Mouse (Mus musculus) gastrocnemius, adult 2 months (tissue): ENCODE results near the gene Ifnl3. TPM values are rescaled to one million over a fixed set of nuclear protein-coding genes. Genes with fewer than 3 reads are reported as not detected.
A peak's percentile ranks its signal among the peaks of the same experiment; 100 is the strongest.

Experiments
- DNase-seq: peaks from one replicate; pipeline ENCODE4 v3.0.0; 2022
- H3K27ac ChIP-seq: fragments of 200-600 bp; 2 replicates; pipeline ENCODE4 v1.8.1; 2022; ENCODE audit warnings: mild to moderate bottlenecking
- H3K4me3 ChIP-seq: fragments of 200-600 bp; 2 replicates; pipeline ENCODE4 v1.8.1; 2022; ENCODE audit warnings: mild to moderate bottlenecking, moderate library complexity
- CTCF ChIP-seq: fragments of 200-600 bp; IDR thresholded peaks from 2 replicates; pipeline ENCODE4 v1.8.1; 2022; ENCODE audit warnings: antibody characterized with exemption, mild to moderate bottlenecking, moderate library complexity
- intact Hi-C: fragments of 180-260 bp; cut with DNase I; formaldehyde crosslinking; loops from one replicate; pipeline ENCODE4 v1.15.1; 2025
- microRNA-seq: library from miRNA; unstranded; fragments of <30 nt; microRNA quantifications from one replicate; pipeline ENCODE4 v1.2.0, GENCODE M21; 2021
- total RNA-seq, 2 experiments: library from RNA; stranded (reverse); gene quantifications; 2 replicates each; pipeline ENCODE4 v1.2.3; 2021

The Ifnl3 gene
- total RNA-seq, 2 experiments from 2014 or later = not detected

GRCm38 (mm10) chr7:28557069-28557468 lies 34.4 kb downstream of the Ifnl3 start:
- Histone ChIP-seq H3K4me3 (no peak overlapping the region), H3K27ac (no peak overlapping the region)
- no peak for TF ChIP-seq CTCF
- intact Hi-C loops = no loop called here
- no peak for DNase-seq

- no peak overlapping the region for H3K4me3 ChIP-seq
- no peak overlapping the region for H3K27ac ChIP-seq
- DNase-seq = no peak
- no peak for TF ChIP-seq CTCF
- intact Hi-C loops = no loop called here
These were observed 35.1 kb downstream of the Ifnl3 start for GRCm38 (mm10) chr7:28557708-28558107.

- Histone ChIP-seq H3K27ac (peak overlapping the region; percentile 52; the same call in 1 of the 2 replicates), H3K4me3 (no peak overlapping the region)
- intact Hi-C loops = no loop called here
- TF ChIP-seq CTCF = no peak
- DNase-seq = peak; percentile 84
These were observed 35.9 kb downstream of the Ifnl3 start for GRCm38 (mm10) chr7:28558486-28558885.

GRCm38 (mm10) chr7:28560856-28561255 lies 38.2 kb downstream of the Ifnl3 start:
- H3K4me3 ChIP-seq = no peak overlapping the region
- intact Hi-C loops = no loop called here
- TF ChIP-seq CTCF = no peak
- H3K27ac ChIP-seq = no peak overlapping the region
- no peak for DNase-seq

GRCm38 (mm10) chr7:28561967-28562366 lies 39.3 kb downstream of the Ifnl3 start:
- Histone ChIP-seq H3K4me3 (no peak overlapping the region), H3K27ac (no peak overlapping the region)
- DNase-seq = no peak
- TF ChIP-seq CTCF = no peak
- intact Hi-C loops = no loop called here

GRCm38 (mm10) chr7:28562371-28562770 lies 39.7 kb downstream of the Ifnl3 start:
- Histone ChIP-seq H3K27ac (no peak overlapping the region), H3K4me3 (no peak overlapping the region)
- intact Hi-C loops = no loop called here
- no peak for TF ChIP-seq CTCF
- DNase-seq = no peak

GRCm38 (mm10) chr7:28562951-28563350 lies 40.3 kb downstream of the Ifnl3 start:
- intact Hi-C loops = no loop called here
- Histone ChIP-seq H3K27ac (no peak overlapping the region), H3K4me3 (no peak overlapping the region)
- no peak for DNase-seq
- TF ChIP-seq CTCF = no peak

GRCm38 (mm10) chr7:28565407-28565806 lies 42.8 kb downstream of the Ifnl3 start:
- no peak for TF ChIP-seq CTCF
- Histone ChIP-seq H3K4me3 (no peak overlapping the region), H3K27ac (no peak overlapping the region)
- intact Hi-C loops = no loop called here
- DNase-seq = no peak

GRCm38 (mm10) chr7:28567539-28567938 lies 44.9 kb downstream of the Ifnl3 start:
- no peak for DNase-seq
- intact Hi-C loops = no loop called here
- TF ChIP-seq CTCF = no peak
- Histone ChIP-seq H3K4me3 (no peak overlapping the region), H3K27ac (no peak overlapping the region)

GRCm38 (mm10) chr7:28568253-28568652 lies 45.6 kb downstream of the Ifnl3 start:
- TF ChIP-seq CTCF = peak; percentile 94
- intact Hi-C loops = loop anchor here (1.0 to 2.0 kb wide), 3 partner anchors 33 to 159 kb away; no protein-coding TSS in a partner anchor
- no peak overlapping the region for H3K27ac ChIP-seq
- peak; percentile 71 for DNase-seq
- no peak overlapping the region for H3K4me3 ChIP-seq

- Histone ChIP-seq H3K27ac (peak overlapping the region; percentile 48), H3K4me3 (peak overlapping the region; percentile 5; the same call in 1 of the 2 replicates)
- intact Hi-C loops = no loop called here
- DNase-seq = peak; percentile 87
- TF ChIP-seq CTCF = no peak; the same call in 1 of the 2 replicates
These were observed 47.8 kb downstream of the Ifnl3 start for GRCm38 (mm10) chr7:28570291-28570981.

- no peak for DNase-seq
- TF ChIP-seq CTCF = no peak
- peak overlapping the region; percentile 48 for H3K27ac ChIP-seq
- no peak overlapping the region; the same call in 1 of the 2 replicates for H3K4me3 ChIP-seq
- intact Hi-C loops = no loop called here
These were observed 48.5 kb downstream of the Ifnl3 start for GRCm38 (mm10) chr7:28570982-28571682.

GRCm38 (mm10) chr7:28572689-28573088 lies 50.1 kb downstream of the Ifnl3 start:
- Histone ChIP-seq H3K4me3 (no peak overlapping the region), H3K27ac (no peak overlapping the region)
- TF ChIP-seq CTCF = no peak
- intact Hi-C loops = no loop called here
- no peak for DNase-seq

GRCm38 (mm10) chr7:28573236-28573635 lies 50.6 kb downstream of the Ifnl3 start:
- intact Hi-C loops = no loop called here
- Histone ChIP-seq H3K4me3 (no peak overlapping the region), H3K27ac (no peak overlapping the region)
- TF ChIP-seq CTCF = no peak
- no peak for DNase-seq

Small RNAs within 50 kb of the gene (microRNA-seq; reads per million reads assigned to microRNA genes)
- gene Mir7049 = not detected

Other genes starting within 250 kb of the Ifnl3 start
- gene Eid2b, start 245.1 kb upstream of the Ifnl3 start, total RNA-seq = 1 to 10 TPM; 5.0 to 7.8 TPM
- not detected for gene Selenov, start 231.7 kb upstream of the Ifnl3 start, total RNA-seq
- not detected for gene Dll3, start 220.6 kb upstream of the Ifnl3 start, total RNA-seq
- 10 to 100 TPM; 38.2 to 49.3 TPM for gene Timm50, start 210.8 kb upstream of the Ifnl3 start, total RNA-seq
- gene Supt5, start 184.1 kb upstream of the Ifnl3 start, total RNA-seq = 10 to 100 TPM; 57.9 to 68.6 TPM
- gene Rps16, start 172.2 kb upstream of the Ifnl3 start, total RNA-seq = 100 to 1,000 TPM; 373 to 449 TPM
- 1 to 10 TPM; 4.0 to 7.5 TPM for gene Plekhg2, start 150.2 kb upstream of the Ifnl3 start, total RNA-seq
- gene Zfp36, start 142.6 kb upstream of the Ifnl3 start, total RNA-seq = 10 to 100 TPM; 10.0 to 36.7 TPM
- 10 to 100 TPM; 22.1 to 28.3 TPM for gene Med29, start 130.1 kb upstream of the Ifnl3 start, total RNA-seq
- gene Paf1, start 129.9 kb upstream of the Ifnl3 start, total RNA-seq = 10 to 100 TPM; 31.0 to 35.0 TPM
- 1 to 10 TPM; 2.1 to 2.4 TPM for gene Gmfg, start 85.4 kb upstream of the Ifnl3 start, total RNA-seq
- gene Lrfn1, start 70.9 kb upstream of the Ifnl3 start, total RNA-seq = under 1 TPM; 0.14 to 0.18 TPM
- gene Ifnl2, start 12.4 kb upstream of the Ifnl3 start, total RNA-seq = not detected
- gene Sycn, start 18.0 kb downstream of the Ifnl3 start, total RNA-seq = not detected
- not detected for gene Nccrp1, start 24.4 kb downstream of the Ifnl3 start, total RNA-seq
- gene Samd4b, start 75.3 kb downstream of the Ifnl3 start, total RNA-seq = 10 to 100 TPM; 13.0 to 13.1 TPM
- 1 to 10 TPM; 2.4 to 3.2 TPM for gene Pak4, start 75.3 kb downstream of the Ifnl3 start, total RNA-seq
- not detected for gene Acp7, start 108.5 kb downstream of the Ifnl3 start, total RNA-seq
- gene Fbxo27, start 170.0 kb downstream of the Ifnl3 start, total RNA-seq = under 1 TPM; 0.47 to 0.84 TPM
- gene Fbxo17, start 194.0 kb downstream of the Ifnl3 start, total RNA-seq = 1 to 10 TPM; 2.5 to 4.9 TPM
- gene Mrps12, start 219.0 kb downstream of the Ifnl3 start, total RNA-seq = 10 to 100 TPM; 36.0 to 41.0 TPM
- 10 to 100 TPM; 11.7 to 14.7 TPM for gene Sars2, start 219.2 kb downstream of the Ifnl3 start, total RNA-seq
- not detected for gene Ccer2, start 233.3 kb downstream of the Ifnl3 start, total RNA-seq
- 10 to 100 TPM; 91.0 to 92.5 TPM for gene Sirt2, start 243.9 kb downstream of the Ifnl3 start, total RNA-seq
- 10 to 100 TPM; 27.1 to 31.3 TPM for gene Nfkbib, start 244.7 kb downstream of the Ifnl3 start, total RNA-seq